In the genomic region with DNA sequence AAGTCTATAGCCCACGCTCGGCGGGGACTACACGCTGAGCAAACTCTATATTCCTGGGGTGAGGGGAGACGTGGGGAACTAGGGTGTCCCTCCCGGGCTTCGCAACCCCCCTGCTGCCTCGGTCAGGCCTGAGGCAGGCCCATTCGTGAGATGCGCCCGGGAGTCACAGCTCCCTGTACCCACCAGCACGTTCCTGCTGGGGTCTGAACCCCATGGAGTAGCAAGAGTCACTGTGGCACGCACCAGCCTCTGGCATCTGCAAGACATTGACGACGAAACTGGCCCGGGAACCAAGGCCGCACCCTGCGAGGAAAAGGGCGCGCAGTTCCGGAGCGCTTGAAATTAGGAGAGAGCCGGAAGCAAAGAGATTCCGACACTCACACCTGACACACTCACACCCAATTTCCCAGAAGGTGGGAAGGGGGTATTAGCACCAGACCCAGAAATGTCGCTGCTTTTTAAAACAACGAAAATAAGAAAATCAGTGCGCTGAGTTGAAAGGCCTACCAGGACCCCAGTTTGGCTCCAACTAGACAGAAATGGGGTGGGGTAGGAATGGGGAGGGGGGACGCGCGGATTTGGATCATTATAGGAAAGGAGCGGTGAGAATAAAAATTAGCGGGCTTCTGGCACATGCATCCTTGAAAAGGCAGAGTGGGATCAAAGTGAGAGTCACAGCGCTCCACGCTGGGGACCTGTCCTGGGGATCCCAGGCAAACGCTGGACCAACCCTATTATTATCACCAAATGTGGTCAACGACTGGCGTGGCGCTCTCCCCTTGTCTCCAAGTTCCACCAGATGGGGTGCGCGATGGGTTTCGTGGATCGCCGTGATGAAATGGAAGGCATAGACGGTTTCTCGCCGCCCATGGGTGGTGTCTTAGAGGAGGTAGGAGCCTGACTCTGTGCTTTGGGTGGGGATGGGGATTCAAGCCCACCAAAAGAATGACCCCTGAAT, we compare ENCODE assay signal across 8 mouse cellular contexts. TPM values are rescaled to one million over a fixed set of nuclear protein-coding genes. Genes with fewer than 3 reads are reported as not detected.
DNase-seq lines count a peak whose midpoint lies in the region; ATAC-seq and TF ChIP-seq lines count a peak whose summit lies in the region.

No protein-coding gene starts in this region.

- H3K36me3 ChIP-seq in lung, postnatal 0 days (ENCODE audit: insufficient read depth, low read length) = no peaks in the 10 kb centered on the region
- no peaks in the 10 kb centered on the region for H3K36me3 ChIP-seq in limb, embryonic 11.5 days (ENCODE audit: control insufficient read depth, insufficient read depth, low read length)
- no peaks in the 10 kb centered on the region for H3K36me3 ChIP-seq in stomach, embryonic 15.5 days

- ATAC-seq in lung, postnatal 0 days = no peak
- no peak for ATAC-seq in limb, embryonic 11.5 days (ENCODE audit: insufficient number of reproducible peaks, low FRiP score, low TSS enrichment, low read depth)
- ATAC-seq in stomach, embryonic 15.5 days (ENCODE audit: insufficient read depth, low FRiP score, low read depth) = no peak

- TF ChIP-seq EP300 in lung, postnatal 0 days (IDR thresholded peaks at IDR 0.05) = no peak

- peaks cover 68% of the 10 kb centered on the region for H3K27me3 ChIP-seq in lung, postnatal 0 days (replicated peaks; ENCODE audit: insufficient read depth, low read length)
- peaks cover 71% of the 10 kb centered on the region for H3K27me3 ChIP-seq in limb, embryonic 11.5 days (ENCODE audit: control insufficient read depth, insufficient read depth, low read length)
- peaks cover 68% of the 10 kb centered on the region for H3K27me3 ChIP-seq in stomach, embryonic 15.5 days (replicated peaks)

- H3K4me3 ChIP-seq in lung, postnatal 0 days (ENCODE audit: low read depth, low read length) = no peak overlapping the region
- H3K4me3 ChIP-seq in limb, embryonic 11.5 days (ENCODE audit: low read depth, low read length) = peak overlapping the region; percentile 26
- no peak overlapping the region; the same call in 1 of the 2 replicates for H3K4me3 ChIP-seq in stomach, embryonic 15.5 days (replicated peaks)

- no peak overlapping the region for H3K27ac ChIP-seq in lung, postnatal 0 days (ENCODE audit: low read length)
- no peak overlapping the region for H3K27ac ChIP-seq in limb, embryonic 11.5 days (replicated peaks; ENCODE audit: low read depth, low read length)
- H3K27ac ChIP-seq in stomach, embryonic 15.5 days = no peak overlapping the region

- WGBS in lung, postnatal 0 days = 4% methylated on average over 46 of the region's 46 CpGs
- WGBS in limb, embryonic 11.5 days = 2% methylated on average over 46 of the region's 46 CpGs
- 8% methylated on average over 46 of the region's 46 CpGs for WGBS in stomach, embryonic 15.5 days

- H3K9ac ChIP-seq in lung, postnatal 0 days (replicated peaks; ENCODE audit: low read depth) = no peak overlapping the region
- no peak overlapping the region for H3K9ac ChIP-seq in limb, embryonic 11.5 days (ENCODE audit: low read length)
- H3K9ac ChIP-seq in stomach, embryonic 15.5 days = no peak overlapping the region

- H3K4me2 ChIP-seq in lung, postnatal 0 days (replicated peaks; ENCODE audit: low read depth, low read length) = 0 out of 2 replicates have a peak overlapping the region, but pooled peaks have one; percentile 15
- peak overlapping the region; percentile 47 for H3K4me2 ChIP-seq in limb, embryonic 11.5 days (ENCODE audit: low read depth, severe bottlenecking)
- H3K4me2 ChIP-seq in stomach, embryonic 15.5 days = peak overlapping the region; percentile 51

- no peaks in the 10 kb centered on the region for H3K9me3 ChIP-seq in lung, postnatal 0 days (ENCODE audit: low read length)
- no peaks in the 10 kb centered on the region for H3K9me3 ChIP-seq in limb, embryonic 11.5 days (ENCODE audit: control insufficient read depth, low read length)
- no peaks in the 10 kb centered on the region for H3K9me3 ChIP-seq in stomach, embryonic 15.5 days

- no peak for TF ChIP-seq CTCF in lung, postnatal 0 days (IDR thresholded peaks at IDR 0.05)

- DNase-seq in cerebellum, postnatal 10 days = peak; percentile 53 to 64
- no peak for DNase-seq in cerebellum, adult 18-20 months
- no peak for DNase-seq in lung, postnatal 0 days (ENCODE audit: low spot score)
- no peak for DNase-seq in lung, postnatal 36 days
- DNase-seq in limb, embryonic 11.5 days (ENCODE audit: low spot score) = peak; percentile 54
- DNase-seq in thymus, adult 18-20 months = no peak
- DNase-seq in spleen, adult 18-20 months = no peak

- peaks cover 8% of the 10 kb centered on the region; the same call in 1 of the 2 replicates for H3K4me1 ChIP-seq in lung, postnatal 0 days (ENCODE audit: insufficient read depth, low read depth, low read length)
- H3K4me1 ChIP-seq in limb, embryonic 11.5 days (ENCODE audit: control insufficient read depth, insufficient read depth, low read length) = peaks cover 39% of the 10 kb centered on the region
- H3K4me1 ChIP-seq in stomach, embryonic 15.5 days = peaks cover 46% of the 10 kb centered on the region

RNA-seq across cellular contexts. Expression of a gene that starts 7.2 kb away (rescaled TPM):
- polyA plus RNA-seq in lung, postnatal 0 days (2015; fragmentation: Nextera tagmentation; extraction: Ambion mirVana) = 21.6 and 28.5 TPM in 2 replicates
- polyA plus RNA-seq in limb, embryonic 11.5 days (2014; fragmentation: Nextera tagmentation; extraction: Ambion mirVana) = 30.8 and 37.6 TPM in 2 replicates
- 105 and 114 TPM in 2 replicates for polyA plus RNA-seq in stomach, embryonic 15.5 days (2015; fragmentation: Nextera tagmentation; extraction: Ambion mirVana)

RNA-seq across cellular contexts. Expression of a gene that starts 7.2 kb away (rescaled TPM):
- not detected in 2 replicates for polyA plus RNA-seq in lung, postnatal 0 days (2015; fragmentation: Nextera tagmentation; extraction: Ambion mirVana)
- 0.48 and 0.60 TPM in 2 replicates for polyA plus RNA-seq in limb, embryonic 11.5 days (2014; fragmentation: Nextera tagmentation; extraction: Ambion mirVana)
- 1.5 and 1.7 TPM in 2 replicates for polyA plus RNA-seq in stomach, embryonic 15.5 days (2015; fragmentation: Nextera tagmentation; extraction: Ambion mirVana)

RNA-seq across cellular contexts. Expression of a gene that starts 52.7 kb away (rescaled TPM):
- 6.4 and 6.8 TPM in 2 replicates for polyA plus RNA-seq in lung, postnatal 0 days (2015; fragmentation: Nextera tagmentation; extraction: Ambion mirVana)
- 18.7 and 19.6 TPM in 2 replicates for polyA plus RNA-seq in limb, embryonic 11.5 days (2014; fragmentation: Nextera tagmentation; extraction: Ambion mirVana)
- 15.5 and 19.6 TPM in 2 replicates for polyA plus RNA-seq in stomach, embryonic 15.5 days (2015; fragmentation: Nextera tagmentation; extraction: Ambion mirVana)

RNA-seq across cellular contexts. Expression of a gene that starts 56.1 kb away (rescaled TPM):
- 30.8 and 34.3 TPM in 2 replicates for polyA plus RNA-seq in lung, postnatal 0 days (2015; fragmentation: Nextera tagmentation; extraction: Ambion mirVana)
- 19.2 and 24.3 TPM in 2 replicates for polyA plus RNA-seq in limb, embryonic 11.5 days (2014; fragmentation: Nextera tagmentation; extraction: Ambion mirVana)
- polyA plus RNA-seq in stomach, embryonic 15.5 days (2015; fragmentation: Nextera tagmentation; extraction: Ambion mirVana) = 24.1 and 30.0 TPM in 2 replicates

Comparison
In these comparisons a context has a peak if more than half of its experiments do, and no peak if none do; other contexts are left out.
1. DNase-seq: peak in cerebellum, postnatal 10 days (2 of 2) and limb, embryonic 11.5 days (single experiment); none in cerebellum, adult 18-20 months (0 of 2), lung, postnatal 0 days (single experiment), lung, postnatal 36 days (single experiment), thymus, adult 18-20 months (0 of 2) and spleen, adult 18-20 months (0 of 2).
2. Peak in every context shown above with its lines, with median percentiles within 50 percentile points of each other: H3K4me2 ChIP-seq.